Mouse (Mus musculus): ENCODE results near the gene Ces4a. TPM values are rescaled to one million over a fixed set of nuclear protein-coding genes. Genes with fewer than 3 reads are reported as not detected.
A peak's percentile ranks its signal among the peaks of the same experiment; 100 is the strongest.

Ces4a gene
- polyA plus RNA-seq, 1 experiment from 2014 or later = not detected

DNA sequence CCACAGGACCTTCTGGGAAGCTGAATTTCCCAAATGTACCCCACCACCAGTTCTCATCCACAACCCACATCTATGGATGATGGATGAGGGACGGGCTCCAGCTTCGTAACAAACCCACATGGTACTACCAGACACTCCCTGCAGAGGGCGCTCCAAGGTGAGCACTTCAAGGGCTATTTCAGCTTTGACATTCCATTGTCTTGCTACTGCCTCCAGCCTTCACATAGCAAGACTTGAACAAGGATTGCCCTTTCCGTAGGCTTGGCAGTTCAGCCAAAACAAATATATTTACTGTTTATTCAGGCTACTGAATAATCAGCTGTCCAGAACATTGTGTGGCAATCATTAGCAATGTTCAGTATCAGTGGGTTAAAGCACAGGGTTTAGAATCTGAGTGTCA lies 6.8 kb downstream of the Ces4a start:
- WGBS = 27% methylated on average over 4 of the region's 4 CpGs
- no peak overlapping the region for H3K4me2 ChIP-seq (ENCODE audit: low read length)
- H3K27ac ChIP-seq (replicated peaks; ENCODE audit: low read depth, low read length) = no peak overlapping the region

DNA sequence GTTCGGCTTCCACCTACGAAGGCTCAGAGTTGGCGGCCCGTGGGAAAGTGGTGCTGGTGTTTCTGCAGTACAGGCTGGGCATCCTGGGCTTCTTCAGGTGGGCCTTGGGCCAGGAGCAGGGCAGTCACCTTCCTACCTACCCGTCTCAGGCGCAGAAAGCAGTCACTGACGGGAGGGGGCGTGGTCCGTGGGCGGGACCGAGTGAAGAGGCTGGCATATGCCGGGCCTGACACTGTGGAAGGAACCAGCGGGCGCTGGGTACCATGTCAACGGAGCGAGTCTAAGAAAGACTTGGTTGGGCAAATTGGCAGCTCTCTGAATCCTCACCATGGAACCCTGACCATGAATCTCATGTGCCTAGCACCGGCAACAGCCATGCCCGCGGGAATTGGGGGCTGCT lies 10.8 kb downstream of the Ces4a start:
- Histone ChIP-seq H3K9me3 (ENCODE audit: control insufficient read depth, low read length) (no peaks in the 10 kb centered on the region), H3K4me2 (ENCODE audit: low read length) (no peak overlapping the region), H3K27ac (replicated peaks; ENCODE audit: low read depth, low read length) (no peak overlapping the region), H3K36me3 (ENCODE audit: control insufficient read depth, insufficient read depth, low read length) (no peaks in the 10 kb centered on the region), H3K27me3 (ENCODE audit: control insufficient read depth, insufficient read depth, low read length) (no peaks in the 10 kb centered on the region), H3K9ac (replicated peaks; ENCODE audit: low read length) (no peak overlapping the region), H3K4me3 (replicated peaks; ENCODE audit: low read depth, low read length) (no peak overlapping the region), H3K4me1 (ENCODE audit: control insufficient read depth, insufficient read depth, low read length) (no peaks in the 10 kb centered on the region)
- ATAC-seq (ENCODE audit: low FRiP score, low TSS enrichment) (no peak), DNase-seq (no peak)
- WGBS = 41% methylated on average over 19 of the region's 19 CpGs

More for the DNA sequence above, 6.8 kb downstream of the Ces4a start:
- Histone ChIP-seq H3K9me3 (ENCODE audit: control insufficient read depth, low read length) (no peaks in the 10 kb centered on the region), H3K4me1 (ENCODE audit: control insufficient read depth, insufficient read depth, low read length) (no peaks in the 10 kb centered on the region), H3K9ac (replicated peaks; ENCODE audit: low read length) (no peak overlapping the region), H3K4me3 (replicated peaks; ENCODE audit: low read depth, low read length) (no peak overlapping the region), H3K36me3 (ENCODE audit: control insufficient read depth, insufficient read depth, low read length) (no peaks in the 10 kb centered on the region), H3K27me3 (ENCODE audit: control insufficient read depth, insufficient read depth, low read length) (no peaks in the 10 kb centered on the region)
- DNase-seq (peak; percentile 61), ATAC-seq (ENCODE audit: low FRiP score, low TSS enrichment) (no peak)

DNA sequence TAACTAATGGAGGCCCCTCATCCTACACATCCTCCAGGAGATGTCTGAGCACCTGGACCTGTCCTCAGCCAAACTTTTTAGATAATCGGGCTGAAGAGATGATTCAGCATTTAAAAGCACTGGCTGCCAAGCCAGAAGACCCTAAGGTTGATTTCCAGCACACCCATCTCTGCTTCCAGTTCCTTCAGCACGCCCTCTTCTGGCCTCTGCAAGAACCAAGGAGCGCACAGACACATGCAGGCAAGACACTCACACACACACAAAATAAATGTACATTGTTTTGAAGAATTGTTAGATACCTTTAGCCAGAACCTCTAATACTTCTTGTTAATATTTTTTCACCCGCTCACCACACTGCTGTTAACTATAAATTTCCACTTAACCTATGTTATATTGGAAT lies 20.1 kb downstream of the Ces4a start:
- no peak overlapping the region for H3K9ac ChIP-seq (replicated peaks; ENCODE audit: low read length)
- H3K4me1 ChIP-seq (ENCODE audit: control insufficient read depth, insufficient read depth, low read length) = peaks cover 11% of the 10 kb centered on the region
- WGBS = 68% methylated on average over 4 of the region's 4 CpGs
- no peaks in the 10 kb centered on the region for H3K27me3 ChIP-seq (ENCODE audit: control insufficient read depth, insufficient read depth, low read length)
- no peak overlapping the region for H3K4me2 ChIP-seq (ENCODE audit: low read length)
- DNase-seq (no peak), ATAC-seq (ENCODE audit: low FRiP score, low TSS enrichment) (no peak)
- no peak overlapping the region for H3K4me3 ChIP-seq (replicated peaks; ENCODE audit: low read depth, low read length)
- H3K9me3 ChIP-seq (ENCODE audit: control insufficient read depth, low read length) = no peaks in the 10 kb centered on the region
- H3K36me3 ChIP-seq (ENCODE audit: control insufficient read depth, insufficient read depth, low read length) = no peaks in the 10 kb centered on the region
- no peak overlapping the region for H3K27ac ChIP-seq (replicated peaks; ENCODE audit: low read depth, low read length)

DNA sequence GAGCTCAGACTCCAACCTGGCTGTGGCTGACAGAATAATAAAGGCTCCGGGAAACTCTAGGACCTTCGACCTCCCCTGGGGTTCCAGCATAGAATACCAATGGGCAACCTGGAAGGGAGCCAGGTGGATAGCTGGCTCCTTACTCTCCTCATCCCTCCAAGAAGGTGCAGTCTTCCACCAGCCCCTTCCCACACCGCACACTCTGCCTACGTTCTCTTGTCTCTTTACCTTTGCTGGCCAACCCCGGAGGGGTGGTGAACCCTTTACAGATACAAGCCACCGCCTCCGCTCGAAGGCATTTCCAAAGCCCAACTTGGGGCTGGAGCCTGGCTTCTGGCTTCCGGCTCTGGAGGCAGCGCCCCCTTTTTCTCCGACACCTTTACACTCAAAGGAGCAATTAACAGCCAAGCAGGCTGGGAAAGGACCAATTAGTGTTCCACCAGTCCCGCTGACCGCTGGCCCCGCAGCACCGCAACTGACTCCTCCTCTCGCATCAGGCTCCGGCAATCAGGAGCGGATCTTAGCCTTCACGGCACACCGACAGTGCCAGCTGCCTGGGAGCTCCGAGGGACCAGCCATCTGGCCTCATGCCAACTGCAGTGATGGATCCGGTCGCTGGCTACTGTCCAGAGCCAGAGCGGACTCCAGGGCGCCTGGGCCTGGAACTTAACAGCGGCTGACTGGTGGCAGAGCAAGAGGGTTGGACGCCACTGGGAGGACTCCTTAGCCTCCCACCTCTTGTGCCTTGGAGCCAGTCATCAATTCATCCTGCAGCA lies 21.2 kb downstream of the Ces4a start:
- peak overlapping the region; percentile 65 for H3K4me2 ChIP-seq (ENCODE audit: low read length)
- peak overlapping the region; percentile 50 for H3K9ac ChIP-seq (replicated peaks; ENCODE audit: low read length)
- no peaks in the 10 kb centered on the region for H3K36me3 ChIP-seq (ENCODE audit: control insufficient read depth, insufficient read depth, low read length)
- peaks cover 11% of the 10 kb centered on the region for H3K4me1 ChIP-seq (ENCODE audit: control insufficient read depth, insufficient read depth, low read length)
- WGBS = 2% methylated on average over 27 of the region's 27 CpGs
- H3K9me3 ChIP-seq (ENCODE audit: control insufficient read depth, low read length) = no peaks in the 10 kb centered on the region
- peak; percentile 86 for ATAC-seq (ENCODE audit: low FRiP score, low TSS enrichment)
- peak; percentile 89 for DNase-seq
- peak overlapping the region; percentile 30 for H3K4me3 ChIP-seq (replicated peaks; ENCODE audit: low read depth, low read length)
- H3K27ac ChIP-seq (replicated peaks; ENCODE audit: low read depth, low read length) = peak overlapping the region; percentile 52; the same call in 1 of the 2 replicates
- H3K27me3 ChIP-seq (ENCODE audit: control insufficient read depth, insufficient read depth, low read length) = no peaks in the 10 kb centered on the region

DNA sequence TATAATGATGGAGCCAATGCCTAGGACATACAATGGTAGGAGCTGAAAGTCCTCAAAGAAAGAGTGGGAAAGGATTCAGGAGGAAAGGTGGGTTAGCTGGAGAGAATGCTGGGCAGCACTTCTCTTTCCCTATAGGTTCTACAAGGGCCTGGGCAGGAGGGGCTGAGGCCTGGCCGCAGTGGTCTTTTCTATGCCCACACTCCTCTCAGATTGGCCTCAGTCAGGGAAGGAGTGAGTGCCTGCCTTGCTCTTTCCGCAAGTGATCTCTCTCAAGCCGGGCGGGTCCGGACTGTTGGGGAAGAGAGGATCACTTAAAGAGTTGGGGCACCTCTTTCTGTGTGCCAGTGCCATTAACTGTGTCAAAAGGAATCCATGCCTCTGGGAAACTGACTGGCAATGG lies 22.7 kb downstream of the Ces4a start:
- Histone ChIP-seq H3K27me3 (ENCODE audit: control insufficient read depth, insufficient read depth, low read length) (no peaks in the 10 kb centered on the region), H3K4me3 (replicated peaks; ENCODE audit: low read depth, low read length) (no peak overlapping the region), H3K27ac (replicated peaks; ENCODE audit: low read depth, low read length) (no peak overlapping the region), H3K4me2 (ENCODE audit: low read length) (no peak overlapping the region), H3K36me3 (ENCODE audit: control insufficient read depth, insufficient read depth, low read length) (no peaks in the 10 kb centered on the region), H3K4me1 (ENCODE audit: control insufficient read depth, insufficient read depth, low read length) (peaks cover 11% of the 10 kb centered on the region), H3K9ac (replicated peaks; ENCODE audit: low read length) (no peak overlapping the region), H3K9me3 (ENCODE audit: control insufficient read depth, low read length) (no peaks in the 10 kb centered on the region)
- ATAC-seq (ENCODE audit: low FRiP score, low TSS enrichment) (no peak), DNase-seq (no peak)
- 92% methylated on average over 5 of the region's 5 CpGs for WGBS

DNA sequence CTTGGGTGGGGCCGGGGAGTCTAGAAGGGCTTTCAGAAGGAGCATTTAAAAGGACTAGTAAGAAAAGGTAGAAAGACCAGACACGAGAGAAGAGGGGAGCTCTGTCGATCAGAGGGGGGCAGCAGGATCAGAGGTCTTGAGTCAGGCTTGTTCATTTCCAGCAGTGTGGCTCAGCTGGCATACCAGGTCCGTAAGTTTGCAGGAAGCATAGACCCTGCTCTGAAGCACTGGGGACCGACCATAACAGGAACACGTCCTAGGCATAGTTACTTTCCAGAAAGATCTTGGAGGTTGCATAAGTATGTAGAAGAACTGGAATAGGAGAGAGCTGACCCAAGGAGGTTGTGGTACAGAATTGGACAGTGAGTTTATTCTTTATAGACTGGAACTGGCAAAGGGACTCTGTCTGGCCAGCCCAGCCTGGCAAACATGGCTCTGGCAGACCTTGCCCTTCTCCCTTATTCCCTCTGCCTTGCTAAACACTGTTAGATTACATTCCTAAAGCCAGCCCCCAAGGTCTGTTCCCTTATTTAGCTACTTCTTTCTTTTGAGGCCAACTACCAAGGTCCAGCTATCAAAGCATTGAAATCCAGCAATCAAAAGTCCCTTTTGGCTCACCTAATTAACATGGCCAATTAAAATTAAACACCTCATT lies 23.6 kb downstream of the Ces4a start:
- H3K9ac ChIP-seq (replicated peaks; ENCODE audit: low read length) = no peak overlapping the region
- no peaks in the 10 kb centered on the region for H3K27me3 ChIP-seq (ENCODE audit: control insufficient read depth, insufficient read depth, low read length)
- no peaks in the 10 kb centered on the region for H3K36me3 ChIP-seq (ENCODE audit: control insufficient read depth, insufficient read depth, low read length)
- H3K4me2 ChIP-seq (ENCODE audit: low read length) = no peak overlapping the region
- DNase-seq (no peak), ATAC-seq (ENCODE audit: low FRiP score, low TSS enrichment) (no peak)
- H3K4me3 ChIP-seq (replicated peaks; ENCODE audit: low read depth, low read length) = no peak overlapping the region
- H3K9me3 ChIP-seq (ENCODE audit: control insufficient read depth, low read length) = no peaks in the 10 kb centered on the region
- H3K27ac ChIP-seq (replicated peaks; ENCODE audit: low read depth, low read length) = no peak overlapping the region
- H3K4me1 ChIP-seq (ENCODE audit: control insufficient read depth, insufficient read depth, low read length) = peaks cover 11% of the 10 kb centered on the region
- WGBS = 89% methylated on average over 6 of the region's 6 CpGs

DNA sequence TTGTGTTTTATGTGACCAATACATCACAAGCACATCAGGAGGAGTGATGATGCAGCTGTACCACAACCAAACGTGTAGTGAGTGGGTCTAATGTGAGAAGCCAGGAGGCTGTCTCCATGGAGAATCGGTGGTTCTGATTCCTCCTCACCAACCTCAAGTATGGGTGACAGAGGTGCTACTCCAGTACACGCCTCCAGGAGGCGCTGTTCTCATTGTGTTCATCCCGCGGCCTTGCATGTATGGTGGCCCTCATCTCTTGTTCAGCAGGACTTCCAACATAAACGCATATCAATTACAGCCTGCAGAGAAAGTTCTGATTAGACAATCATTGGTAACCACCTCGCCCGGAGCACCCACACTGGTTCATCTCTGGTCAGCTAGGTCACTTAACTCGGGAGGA lies 26.0 kb downstream of the Ces4a start:
- Histone ChIP-seq H3K36me3 (ENCODE audit: control insufficient read depth, insufficient read depth, low read length) (no peaks in the 10 kb centered on the region), H3K27ac (replicated peaks; ENCODE audit: low read depth, low read length) (no peak overlapping the region), H3K4me1 (ENCODE audit: control insufficient read depth, insufficient read depth, low read length) (peaks cover 9% of the 10 kb centered on the region), H3K9me3 (ENCODE audit: control insufficient read depth, low read length) (no peaks in the 10 kb centered on the region), H3K4me2 (ENCODE audit: low read length) (no peak overlapping the region), H3K9ac (replicated peaks; ENCODE audit: low read length) (no peak overlapping the region), H3K4me3 (replicated peaks; ENCODE audit: low read depth, low read length) (no peak overlapping the region), H3K27me3 (ENCODE audit: control insufficient read depth, insufficient read depth, low read length) (no peaks in the 10 kb centered on the region)
- WGBS = 58% methylated on average over 10 of the region's 10 CpGs
- DNase-seq (no peak), ATAC-seq (ENCODE audit: low FRiP score, low TSS enrichment) (no peak)

DNA sequence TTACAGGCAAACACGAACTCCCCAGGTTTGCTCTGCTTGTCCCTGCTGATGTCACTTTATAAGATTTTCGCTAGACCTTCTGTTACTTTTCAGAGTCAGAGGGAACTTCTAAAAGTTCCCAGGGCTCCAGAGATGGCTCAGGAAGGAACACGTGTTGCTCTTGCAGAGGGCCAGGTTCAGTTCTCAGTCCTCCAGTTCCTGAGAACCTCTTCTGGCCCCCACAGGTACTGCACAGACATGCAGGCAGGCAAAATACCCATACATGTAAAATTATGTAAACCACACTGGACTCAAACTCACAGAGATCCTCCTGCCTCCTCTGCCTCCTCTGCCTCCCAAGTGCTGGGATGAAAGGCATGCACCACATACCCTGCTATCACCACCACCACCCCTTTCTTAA lies 26.5 kb downstream of the Ces4a start:
- no peak for ATAC-seq (ENCODE audit: low FRiP score, low TSS enrichment)
- Histone ChIP-seq H3K4me3 (replicated peaks; ENCODE audit: low read depth, low read length) (no peak overlapping the region), H3K27ac (replicated peaks; ENCODE audit: low read depth, low read length) (no peak overlapping the region), H3K27me3 (ENCODE audit: control insufficient read depth, insufficient read depth, low read length) (no peaks in the 10 kb centered on the region), H3K9me3 (ENCODE audit: control insufficient read depth, low read length) (no peaks in the 10 kb centered on the region), H3K4me1 (ENCODE audit: control insufficient read depth, insufficient read depth, low read length) (peaks cover 4% of the 10 kb centered on the region; the same call in 1 of the 2 replicates), H3K4me2 (ENCODE audit: low read length) (no peak overlapping the region), H3K36me3 (ENCODE audit: control insufficient read depth, insufficient read depth, low read length) (no peaks in the 10 kb centered on the region), H3K9ac (replicated peaks; ENCODE audit: low read length) (no peak overlapping the region)
- DNase-seq = no peak
- WGBS = 71% methylated on average over 3 of the region's 3 CpGs

DNA sequence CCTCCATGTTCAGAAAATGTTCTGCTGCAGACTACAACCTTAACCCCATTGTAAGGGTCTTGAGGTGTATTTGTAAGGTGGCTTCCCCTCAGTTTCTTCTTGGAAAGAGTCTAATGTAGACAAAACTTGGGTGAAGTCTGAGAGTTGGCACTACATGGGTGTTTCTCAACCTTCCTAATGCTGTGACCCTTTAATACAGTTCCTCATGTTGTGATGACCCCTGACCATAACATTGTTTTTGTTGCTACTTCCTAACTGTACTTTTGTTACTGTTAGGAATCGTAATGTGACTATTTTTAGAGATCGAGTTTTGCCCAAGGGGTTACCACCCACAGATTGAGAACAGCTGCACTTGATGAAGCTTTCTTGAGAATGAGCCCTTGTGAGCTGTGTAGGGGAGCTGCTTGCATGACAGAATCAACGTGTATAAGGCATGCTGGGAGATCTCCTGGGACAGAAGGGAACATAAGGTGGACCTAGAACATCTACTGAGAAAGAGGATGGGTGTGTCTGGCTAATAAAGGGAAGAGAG lies 29.6 kb downstream of the Ces4a start:
- Histone ChIP-seq H3K36me3 (ENCODE audit: control insufficient read depth, insufficient read depth, low read length) (no peaks in the 10 kb centered on the region), H3K27ac (replicated peaks; ENCODE audit: low read depth, low read length) (no peak overlapping the region), H3K4me3 (replicated peaks; ENCODE audit: low read depth, low read length) (no peak overlapping the region), H3K4me1 (ENCODE audit: control insufficient read depth, insufficient read depth, low read length) (no peaks in the 10 kb centered on the region), H3K9ac (replicated peaks; ENCODE audit: low read length) (no peak overlapping the region), H3K4me2 (ENCODE audit: low read length) (no peak overlapping the region), H3K9me3 (ENCODE audit: control insufficient read depth, low read length) (no peaks in the 10 kb centered on the region), H3K27me3 (ENCODE audit: control insufficient read depth, insufficient read depth, low read length) (no peaks in the 10 kb centered on the region)
- ATAC-seq (ENCODE audit: low FRiP score, low TSS enrichment) (no peak), DNase-seq (no peak)
- WGBS = 66% methylated on average over 3 of the region's 3 CpGs

Data from midbrain, embryonic 14.5 days (tissue).